Mouse (Mus musculus): ENCODE measurements around the gene Xrcc3. TPM values are rescaled to one million over a fixed set of nuclear protein-coding genes. Genes with fewer than 3 reads are reported as not detected.
A peak's percentile ranks its signal among the peaks of the same experiment; 100 is the strongest.

Gene Xrcc3
- polyA plus RNA-seq, 1 experiment from 2014 or later: 1.8 TPM

DNA sequence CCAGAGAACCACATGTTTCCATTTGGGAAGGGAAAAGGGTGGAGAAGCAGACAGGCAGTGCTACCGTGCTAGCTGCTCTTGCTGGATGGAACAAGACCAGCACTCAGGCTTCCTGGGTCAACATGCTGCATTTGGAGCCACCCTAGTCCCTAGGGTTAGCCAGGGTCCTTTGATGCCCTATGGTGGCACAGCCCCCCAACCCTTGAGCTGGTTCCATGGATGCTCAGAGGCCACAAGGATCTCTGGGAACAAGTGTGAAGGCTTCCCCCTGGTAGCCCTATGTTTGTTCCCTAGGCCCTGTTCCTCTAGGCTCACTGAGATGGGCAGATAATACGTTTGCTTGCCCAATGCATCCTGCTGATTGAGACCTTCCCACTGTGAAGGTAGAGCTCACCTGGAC is 58.4 kb downstream of the Xrcc3 start:
- Histone ChIP-seq H3K36me3 (ENCODE audit: control insufficient read depth, insufficient read depth, low read length) (no peaks in the 10 kb centered on the region), H3K27me3 (ENCODE audit: control insufficient read depth, insufficient read depth, low read length) (no peaks in the 10 kb centered on the region), H3K9ac (ENCODE audit: low read length) (no peak overlapping the region), H3K4me3 (ENCODE audit: low read depth, low read length) (no peak overlapping the region), H3K4me1 (replicated peaks; ENCODE audit: control insufficient read depth, insufficient read depth) (peaks cover 4% of the 10 kb centered on the region; the same call in 1 of the 2 replicates), H3K9me3 (ENCODE audit: control insufficient read depth, low read length) (no peaks in the 10 kb centered on the region), H3K4me2 (replicated peaks; ENCODE audit: low read depth) (no peak overlapping the region), H3K27ac (replicated peaks) (no peak overlapping the region)
- DNase-seq (ENCODE audit: low spot score): no peak
- WGBS: 51% methylated on average over 2 of the region's 2 CpGs
- no peak for ATAC-seq (ENCODE audit: low FRiP score, low TSS enrichment)
- TF ChIP-seq CTCF (IDR thresholded peaks at IDR 0.05; ENCODE audit: low read depth) (no peak), EP300 (optimal IDR thresholded peaks at IDR 0.05) (no peak)

- peaks cover 4% of the 10 kb centered on the region; the same call in 1 of the 2 replicates for H3K4me1 ChIP-seq (replicated peaks; ENCODE audit: control insufficient read depth, insufficient read depth)
- DNase-seq (ENCODE audit: low spot score): no peak
- H3K27me3 ChIP-seq (ENCODE audit: control insufficient read depth, insufficient read depth, low read length): no peaks in the 10 kb centered on the region
- H3K36me3 ChIP-seq (ENCODE audit: control insufficient read depth, insufficient read depth, low read length): no peaks in the 10 kb centered on the region
- H3K27ac ChIP-seq (replicated peaks): no peak overlapping the region
- ATAC-seq (ENCODE audit: low FRiP score, low TSS enrichment): no peak
- no peaks in the 10 kb centered on the region for H3K9me3 ChIP-seq (ENCODE audit: control insufficient read depth, low read length)
- no peak overlapping the region for H3K4me3 ChIP-seq (ENCODE audit: low read depth, low read length)
- H3K9ac ChIP-seq (ENCODE audit: low read length): no peak overlapping the region
- TF ChIP-seq EP300 (optimal IDR thresholded peaks at IDR 0.05) (no peak), CTCF (IDR thresholded peaks at IDR 0.05; ENCODE audit: low read depth) (no peak)
- no peak overlapping the region for H3K4me2 ChIP-seq (replicated peaks; ENCODE audit: low read depth)
Observed at GRCm38 (mm10) chr12:111754710-111755109, 59.0 kb downstream of the Xrcc3 start.

DNA sequence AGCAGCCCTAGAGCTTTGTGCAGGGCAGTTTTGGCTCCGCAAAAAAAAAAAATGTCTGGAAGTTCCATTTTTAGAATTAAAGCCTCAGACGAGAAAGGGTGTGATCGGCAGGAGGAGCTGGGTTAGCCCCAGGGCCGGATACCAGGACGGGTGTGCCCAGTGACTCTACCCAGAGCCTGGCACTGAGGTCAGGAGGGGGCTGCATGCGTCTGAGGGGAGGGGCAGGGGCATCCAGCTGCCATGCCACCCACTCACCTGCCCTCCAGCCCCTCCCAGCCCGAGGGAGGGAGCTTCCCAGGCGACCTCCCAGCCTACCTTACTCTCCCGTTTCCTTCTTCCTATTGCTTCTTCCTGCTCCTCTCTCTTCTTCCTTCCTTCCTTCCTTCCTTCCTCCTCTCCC is 60.3 kb downstream of the Xrcc3 start:
- DNase-seq (ENCODE audit: low spot score): peak; percentile 35
- peak overlapping the region; percentile 18; the same call in 1 of the 2 replicates for H3K27ac ChIP-seq (replicated peaks)
- peaks cover 4% of the 10 kb centered on the region; the same call in 1 of the 2 replicates for H3K4me1 ChIP-seq (replicated peaks; ENCODE audit: control insufficient read depth, insufficient read depth)
- no peak for TF ChIP-seq CTCF (IDR thresholded peaks at IDR 0.05; ENCODE audit: low read depth)
- TF ChIP-seq EP300 (optimal IDR thresholded peaks at IDR 0.05): no peak
- ATAC-seq (ENCODE audit: low FRiP score, low TSS enrichment): peak; percentile 49; the same call in 1 of the 2 replicates
- no peaks in the 10 kb centered on the region for H3K27me3 ChIP-seq (ENCODE audit: control insufficient read depth, insufficient read depth, low read length)
- H3K4me3 ChIP-seq (ENCODE audit: low read depth, low read length): no peak overlapping the region
- H3K9ac ChIP-seq (ENCODE audit: low read length): peak overlapping the region; percentile 23; the same call in 1 of the 2 replicates
- H3K4me2 ChIP-seq (replicated peaks; ENCODE audit: low read depth): no peak overlapping the region
- no peaks in the 10 kb centered on the region for H3K9me3 ChIP-seq (ENCODE audit: control insufficient read depth, low read length)
- 51% methylated on average over 8 of the region's 9 CpGs for WGBS
- no peaks in the 10 kb centered on the region for H3K36me3 ChIP-seq (ENCODE audit: control insufficient read depth, insufficient read depth, low read length)

Other genes starting within 250 kb of the Xrcc3 start
- gene Mark3, start 239.3 kb downstream of the Xrcc3 start, polyA plus RNA-seq (2015; fragmentation: Nextera tagmentation; extraction: Ambion mirVana): 15.6 and 18.5 TPM in 2 replicates
- 532 and 573 TPM in 2 replicates for gene Ckb, start 141.5 kb downstream of the Xrcc3 start, polyA plus RNA-seq (2015; fragmentation: Nextera tagmentation; extraction: Ambion mirVana)
- 7.4 and 8.5 TPM in 2 replicates for gene Trmt61a, start 135.8 kb downstream of the Xrcc3 start, polyA plus RNA-seq (2015; fragmentation: Nextera tagmentation; extraction: Ambion mirVana)
- gene Bag5, start 100.6 kb downstream of the Xrcc3 start, polyA plus RNA-seq (2015; fragmentation: Nextera tagmentation; extraction: Ambion mirVana): 34.9 and 36.9 TPM in 2 replicates
- 41.8 and 42.8 TPM in 2 replicates for gene Apopt1, start 100.6 kb downstream of the Xrcc3 start, polyA plus RNA-seq (2015; fragmentation: Nextera tagmentation; extraction: Ambion mirVana)
- 55.7 and 56.7 TPM in 2 replicates for gene Klc1, start 55.0 kb downstream of the Xrcc3 start, polyA plus RNA-seq (2015; fragmentation: Nextera tagmentation; extraction: Ambion mirVana)
- gene Zfyve21, start 297 bp upstream of the Xrcc3 start, polyA plus RNA-seq (2015; fragmentation: Nextera tagmentation; extraction: Ambion mirVana): 72.0 and 72.4 TPM in 2 replicates
- gene Ppp1r13b, start 94.2 kb upstream of the Xrcc3 start, polyA plus RNA-seq (2015; fragmentation: Nextera tagmentation; extraction: Ambion mirVana): 18.9 and 21.5 TPM in 2 replicates
- 814 and 865 TPM in 2 replicates for gene Atp5mpl, start 153.1 kb upstream of the Xrcc3 start, polyA plus RNA-seq (2015; fragmentation: Nextera tagmentation; extraction: Ambion mirVana)
- 0.01 TPM in 1 of 2 replicates, not detected in the other for gene Tdrd9, start 157.7 kb upstream of the Xrcc3 start, polyA plus RNA-seq (2015; fragmentation: Nextera tagmentation; extraction: Ambion mirVana)
- gene Rd3l, start 167.4 kb upstream of the Xrcc3 start, polyA plus RNA-seq (2015; fragmentation: Nextera tagmentation; extraction: Ambion mirVana): 0.08 and 0.13 TPM in 2 replicates